In the genomic region with DNA sequence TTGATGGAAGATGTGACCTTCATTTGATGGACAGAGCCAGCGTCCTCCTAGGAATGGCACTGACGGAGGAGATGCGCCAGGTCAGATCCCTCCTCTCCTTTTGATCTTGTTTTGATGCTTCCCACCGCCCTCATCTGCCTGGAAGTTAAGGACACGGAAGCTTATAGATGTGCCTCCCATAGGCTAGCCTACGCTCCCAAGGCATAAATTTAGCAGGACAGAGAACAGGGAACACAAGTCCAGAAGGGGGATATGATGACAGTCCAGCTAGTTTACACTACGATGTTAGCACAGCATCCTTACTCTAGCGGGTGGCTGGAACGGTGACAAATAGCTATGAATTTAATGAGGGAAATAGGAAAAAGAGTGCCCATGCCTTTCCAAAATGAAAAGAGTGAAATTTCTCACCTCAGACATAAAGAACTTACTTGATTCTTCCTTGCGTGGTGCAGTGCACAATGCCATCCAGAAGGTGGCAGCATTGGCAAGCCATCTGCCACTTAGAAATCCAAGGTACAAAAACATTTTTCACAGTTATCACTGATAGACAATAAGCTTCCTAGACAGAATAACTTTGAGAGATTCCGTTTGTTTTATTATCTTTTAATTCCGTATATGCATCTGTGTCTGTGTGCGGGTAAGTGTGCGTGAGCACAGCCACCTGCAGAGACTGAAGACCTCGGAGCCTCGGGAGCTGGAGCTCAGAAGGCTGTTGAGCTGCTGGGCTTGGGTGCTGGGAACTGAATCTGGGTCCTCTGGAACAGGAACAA, we compare ENCODE assay signal across 9 mouse cellular contexts. TPM values are rescaled to one million over a fixed set of nuclear protein-coding genes. Genes with fewer than 3 reads are reported as not detected.
A peak's percentile ranks its signal among the peaks of the same experiment; 100 is the strongest.
DNase-seq lines count a peak whose midpoint lies in the region; ATAC-seq lines count a peak whose summit lies in the region.
"Had no signal": no experiment of that assay in that cellular context is flagged by ENCODE, and none has a peak within 500 bp of the region (broad histone marks: within the 10 kb centered on the region; RNA-seq: fewer than 3 reads in every experiment).

No protein-coding gene starts in this region.

- 60% methylated on average over 16 of the region's 16 CpGs for WGBS in hindbrain, embryonic 10.5 days
- WGBS in hindbrain, embryonic 12.5 days = 59% methylated on average over 16 of the region's 16 CpGs

- no peaks in the 10 kb centered on the region for H3K36me3 ChIP-seq in hindbrain, embryonic 10.5 days
- H3K36me3 ChIP-seq in hindbrain, embryonic 12.5 days = no peaks in the 10 kb centered on the region

- DNase-seq in hindbrain, embryonic 10.5 days (ENCODE audit: low spot score) = peak; percentile 66
- DNase-seq in R1 (ENCODE audit: low read depth, low spot score) = peak; percentile 66
- peak; percentile 60 to 76 for DNase-seq in cerebellum, postnatal 25 days
- DNase-seq in layer of hippocampus, postnatal 10 days (ENCODE audit: low spot score in 2 of 2) = peak; percentile 69 to 77
- DNase-seq in mesoderm, embryonic 11.5 days (ENCODE audit: low read depth, low spot score) = peak; percentile 71
- DNase-seq in spleen, postnatal 10 days (ENCODE audit: low spot score in 2 of 2) = peak; percentile 25 to 66

- no peaks in the 10 kb centered on the region for H3K4me1 ChIP-seq in hindbrain, embryonic 10.5 days (replicated peaks)
- no peaks in the 10 kb centered on the region for H3K4me1 ChIP-seq in hindbrain, embryonic 12.5 days

- H3K4me2 ChIP-seq in hindbrain, embryonic 12.5 days (replicated peaks) = no peak overlapping the region

- no peaks in the 10 kb centered on the region for H3K27me3 ChIP-seq in hindbrain, embryonic 10.5 days (ENCODE audit: insufficient read depth, poor library complexity, severe bottlenecking)
- H3K27me3 ChIP-seq in hindbrain, embryonic 12.5 days = no peaks in the 10 kb centered on the region
- H3K27me3 ChIP-seq: megakaryocyte, embryonic 14.5 days had no signal

- no peaks in the 10 kb centered on the region for H3K9me3 ChIP-seq in hindbrain, embryonic 10.5 days
- H3K9me3 ChIP-seq in hindbrain, embryonic 12.5 days (replicated peaks) = no peaks in the 10 kb centered on the region
- H3K9me3 ChIP-seq: megakaryocyte, embryonic 14.5 days had no signal

- H3K27ac ChIP-seq in hindbrain, embryonic 10.5 days = no peak overlapping the region; the same call in 1 of the 2 replicates
- no peak overlapping the region for H3K27ac ChIP-seq in hindbrain, embryonic 12.5 days

- H3K9ac ChIP-seq in hindbrain, embryonic 12.5 days = no peak overlapping the region

- no peak for ATAC-seq in hindbrain, embryonic 12.5 days (ENCODE audit: low FRiP score)
- peak; percentile 77 for ATAC-seq in granulocyte monocyte progenitor cell, adult 5-6 weeks (replicated peaks; ENCODE audit: poor library complexity, severe bottlenecking)

- H3K4me3 ChIP-seq in hindbrain, embryonic 10.5 days = no peak overlapping the region
- H3K4me3 ChIP-seq in hindbrain, embryonic 12.5 days = no peak overlapping the region
- H3K4me3 ChIP-seq: megakaryocyte, embryonic 14.5 days had no signal

RNA-seq across cellular contexts. Expression of gene E330021D16Rik, which starts 6.9 kb away (rescaled TPM):
- not detected in 2 replicates for polyA plus RNA-seq in hindbrain, embryonic 10.5 days (2016; fragmentation: Nextera tagmentation; extraction: Ambion mirVana)
- polyA plus RNA-seq in hindbrain, embryonic 12.5 days (2016; fragmentation: Nextera tagmentation; extraction: Ambion mirVana) = not detected in 2 replicates
- total RNA-seq in granulocyte monocyte progenitor cell, adult 5-6 weeks (2014; fragmentation: Nextera tagmentation) = not detected in 2 replicates
- not detected in 2 replicates for total RNA-seq in granulocyte monocyte progenitor cell, adult 5-6 weeks (2017)
- not detected for total RNA-seq in layer of hippocampus, postnatal 10 days (2021)
